Mouse (Mus musculus) MEL (cell line): ENCODE measurements around the gene Cxcl15. TPM values are rescaled to one million over a fixed set of nuclear protein-coding genes. Genes with fewer than 3 reads are reported as not detected.
A peak's percentile ranks its signal among the peaks of the same experiment; 100 is the strongest.

ENCODE experiments used
- DNase-seq: peaks from one replicate; pipeline ENCODE4 v3.0.0; 2011; ENCODE audit warnings: low read depth, low spot score
- H3K27ac ChIP-seq: 2 replicates; pipeline ENCODE4 v1.5.1; 2012; ENCODE audit warnings: low read depth, mild to moderate bottlenecking, control low read depth, low read length, moderate library complexity; ENCODE audit not compliant: control insufficient read depth
- H3K27me3 ChIP-seq, 2 experiments: fragments of 150-350 bp in 1 of 2; sonication (generic) in 1 of 2; 2 replicates each; pipeline ENCODE4 v1.6.1; 2012; ENCODE audit warnings: low read length in 2 of 2, mild to moderate bottlenecking in 2 of 2, improper control_type of control experiment in 1 of 2, moderate library complexity in 1 of 2; ENCODE audit not compliant: insufficient read depth in 2 of 2, control insufficient read depth in 1 of 2
- H3K36me3 ChIP-seq, 2 experiments: 2 replicates each; pipeline ENCODE4 v1.6.1; 2012 to 2014; ENCODE audit warnings: low read length in 2 of 2, improper control_type of control experiment in 1 of 2, inconsistent platforms in 1 of 2, mild to moderate bottlenecking in 1 of 2; ENCODE audit not compliant: insufficient read depth in 2 of 2, control insufficient read depth in 1 of 2
- H3K4me1 ChIP-seq, 2 experiments: fragments of 150-350 bp in 1 of 2; sonication (generic) in 1 of 2; 2 replicates each; pipeline ENCODE4 v1.6.1; 2012; ENCODE audit warnings: low read length in 2 of 2, improper control_type of control experiment in 1 of 2, mild to moderate bottlenecking in 1 of 2; ENCODE audit not compliant: insufficient read depth in 2 of 2, control insufficient read depth in 1 of 2
- H3K4me3 ChIP-seq, 2 experiments: fragments of 150-350 bp in 1 of 2; sonication (generic) in 1 of 2; 2 replicates each; pipeline ENCODE4 v1.5.1; 2012; ENCODE audit warnings: low read depth in 2 of 2, low read length in 2 of 2, mild to moderate bottlenecking in 2 of 2, moderate library complexity in 2 of 2, control low read depth in 1 of 2, improper control_type of control experiment in 1 of 2; ENCODE audit not compliant: control insufficient read depth in 1 of 2, insufficient read depth in 1 of 2
- H3K79me2 ChIP-seq: 2 replicates; pipeline ENCODE4 v1.6.1; 2012; ENCODE audit warnings: mild to moderate bottlenecking, low read length, moderate library complexity; ENCODE audit not compliant: control insufficient read depth, poor library complexity, insufficient read depth
- H3K9ac ChIP-seq: 2 replicates; pipeline ENCODE4 v1.6.1; 2012; ENCODE audit warnings: low read depth, mild to moderate bottlenecking, control low read depth, low read length, moderate library complexity; ENCODE audit not compliant: control insufficient read depth, poor library complexity, severe bottlenecking
- H3K9me3 ChIP-seq: fragments of 150-350 bp; sonication (generic); replicated peaks from 2 replicates; pipeline ENCODE4 v1.6.1; 2012; ENCODE audit warnings: mild to moderate bottlenecking, low read length, improper control_type of control experiment, moderate library complexity; ENCODE audit not compliant: insufficient read depth
- E2F4 ChIP-seq: IDR thresholded peaks from 2 replicates; pipeline ENCODE4 v1.6.1; 2011; ENCODE audit warnings: low read depth, low read length, improper control_type of control experiment, borderline replicate concordance
- ELF1 ChIP-seq: IDR thresholded peaks from 2 replicates; pipeline ENCODE4 v1.6.1; 2014; ENCODE audit warnings: low read depth, mild to moderate bottlenecking, inconsistent platforms, low read length, improper control_type of control experiment, moderate library complexity
- EP300 ChIP-seq, 2 experiments: IDR thresholded peaks; 2 replicates each; pipeline ENCODE4 v1.6.1; 2011; ENCODE audit warnings: improper control_type of control experiment in 2 of 2, low read length in 2 of 2, low read depth in 1 of 2, mild to moderate bottlenecking in 1 of 2
- ETS1 ChIP-seq: IDR thresholded peaks from 2 replicates; pipeline ENCODE4 v1.6.1; 2012; ENCODE audit warnings: low read depth, mild to moderate bottlenecking, inconsistent platforms, low read length, improper control_type of control experiment, moderate library complexity
- GATA1 ChIP-seq: IDR thresholded peaks from 2 replicates; pipeline ENCODE4 v1.6.1; 2011; ENCODE audit warnings: low read depth, low read length, improper control_type of control experiment
- HCFC1 ChIP-seq: IDR thresholded peaks from 2 replicates; pipeline ENCODE4 v1.6.1; 2012; ENCODE audit warnings: low read depth, mild to moderate bottlenecking, inconsistent platforms, low read length, improper control_type of control experiment, moderate library complexity
- MAFK ChIP-seq: IDR thresholded peaks from 2 replicates; pipeline ENCODE4 v1.6.1; 2011; ENCODE audit warnings: low read depth, mild to moderate bottlenecking, low read length, improper control_type of control experiment, borderline replicate concordance
- MAX ChIP-seq: IDR thresholded peaks from 2 replicates; pipeline ENCODE4 v1.6.1; 2011; ENCODE audit warnings: low read length, improper control_type of control experiment
- MEF2A ChIP-seq: IDR thresholded peaks from 2 replicates; pipeline ENCODE4 v1.6.1; 2014; ENCODE audit warnings: low read depth, mild to moderate bottlenecking, inconsistent platforms, low read length, improper control_type of control experiment; ENCODE audit not compliant: poor library complexity, insufficient replicate concordance, severe bottlenecking; ENCODE audit errors: extremely low read depth
- MXI1 ChIP-seq: IDR thresholded peaks from 2 replicates; pipeline ENCODE4 v1.6.1; 2011; ENCODE audit warnings: mild to moderate bottlenecking, low read depth, low read length, improper control_type of control experiment
- MYB ChIP-seq: IDR thresholded peaks from 2 replicates; pipeline ENCODE4 v1.6.1; 2011; ENCODE audit warnings: mild to moderate bottlenecking, low read depth, low read length, improper control_type of control experiment
- MYC ChIP-seq: IDR thresholded peaks from 2 replicates; pipeline ENCODE4 v1.6.1; 2011; ENCODE audit warnings: low read depth, mild to moderate bottlenecking, low read length, improper control_type of control experiment, moderate library complexity
- RCOR1 ChIP-seq: IDR thresholded peaks from 2 replicates; pipeline ENCODE4 v1.6.1; 2012; ENCODE audit warnings: low read depth, mild to moderate bottlenecking, inconsistent platforms, low read length, improper control_type of control experiment
- TAL1 ChIP-seq: IDR thresholded peaks from 2 replicates; pipeline ENCODE4 v1.6.1; 2012; ENCODE audit warnings: mild to moderate bottlenecking, inconsistent platforms, low read length, moderate library complexity, mixed read lengths
- TCF12 ChIP-seq: IDR thresholded peaks from 2 replicates; pipeline ENCODE4 v1.6.1; 2014; ENCODE audit warnings: low read depth, mild to moderate bottlenecking, inconsistent platforms, low read length, improper control_type of control experiment, moderate library complexity
- UBTF ChIP-seq: IDR thresholded peaks from 2 replicates; pipeline ENCODE4 v1.6.1; 2012; ENCODE audit warnings: low read depth, mild to moderate bottlenecking, inconsistent platforms, low read length, improper control_type of control experiment, moderate library complexity, borderline replicate concordance; ENCODE audit not compliant: insufficient read depth
- ZNF384 ChIP-seq: IDR thresholded peaks from 2 replicates; pipeline ENCODE4 v1.6.1; 2012; ENCODE audit warnings: low read depth, mild to moderate bottlenecking, inconsistent platforms, low read length, improper control_type of control experiment
- polyA plus RNA-seq, 2 experiments: library from polyadenylated mRNA; stranded (reverse) in 1 of 2; unstranded in 1 of 2; fragments of >175 nt in 1 of 2; fragments of >200 nt in 1 of 2; gene quantifications; 2 replicates each; pipeline versions ENCODE4 v1.2.1 to v1.2.4; 2012; ENCODE audit warnings: low replicate concordance in 2 of 2, low read depth in 1 of 2; ENCODE audit not compliant: insufficient read length in 2 of 2, insufficient read depth in 1 of 2, missing spikeins in 1 of 2
- total RNA-seq: library from RNA; depleted of rRNA; stranded (reverse); fragments of 300-350 nt; gene quantifications from 2 replicates; pipeline ENCODE4 v1.2.3, GENCODE M21; 2012

The Cxcl15 gene
- total and polyA plus RNA-seq, 3 experiments: not detected

DNA sequence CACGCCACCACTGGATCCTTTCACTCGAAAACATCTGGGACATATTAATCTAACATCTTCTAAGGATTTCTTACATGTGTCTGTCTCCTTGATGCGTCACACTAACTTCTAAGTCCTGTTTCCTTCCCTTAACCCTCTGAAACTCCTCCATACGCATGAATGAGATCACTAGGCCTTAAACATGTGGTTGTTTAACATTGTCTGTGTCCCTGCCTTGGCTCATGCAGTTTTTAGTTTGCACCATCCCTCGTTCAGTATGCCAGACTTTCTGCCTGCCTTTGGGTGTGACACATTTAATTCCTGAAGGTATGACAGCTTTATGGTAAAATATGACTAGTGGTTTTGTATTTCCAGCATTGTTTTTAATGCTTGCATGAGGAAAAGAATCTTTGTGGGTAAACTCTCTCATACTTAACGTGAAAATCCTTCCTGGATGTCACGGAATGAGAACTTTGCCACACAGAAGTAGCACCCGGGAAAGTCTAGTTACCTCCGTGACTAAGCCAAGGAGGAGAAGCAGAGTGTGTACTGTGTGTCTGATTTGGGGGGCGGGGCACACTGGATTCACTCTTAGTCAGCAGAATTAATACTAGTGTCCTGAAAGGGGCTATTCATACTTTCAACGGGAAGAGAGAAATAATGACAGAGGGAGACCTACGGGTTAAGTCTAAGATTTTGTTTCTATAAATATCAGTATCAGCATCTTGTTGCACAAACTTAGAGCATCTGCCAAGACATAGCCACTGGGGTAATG, 30.2 kb upstream of the Cxcl15 start:
- no peak for DNase-seq
- H3K4me1 ChIP-seq: peaks cover 2 to 10% of the 10 kb centered on the region in 2 experiments
- no peak overlapping the region for H3K27ac ChIP-seq

DNA sequence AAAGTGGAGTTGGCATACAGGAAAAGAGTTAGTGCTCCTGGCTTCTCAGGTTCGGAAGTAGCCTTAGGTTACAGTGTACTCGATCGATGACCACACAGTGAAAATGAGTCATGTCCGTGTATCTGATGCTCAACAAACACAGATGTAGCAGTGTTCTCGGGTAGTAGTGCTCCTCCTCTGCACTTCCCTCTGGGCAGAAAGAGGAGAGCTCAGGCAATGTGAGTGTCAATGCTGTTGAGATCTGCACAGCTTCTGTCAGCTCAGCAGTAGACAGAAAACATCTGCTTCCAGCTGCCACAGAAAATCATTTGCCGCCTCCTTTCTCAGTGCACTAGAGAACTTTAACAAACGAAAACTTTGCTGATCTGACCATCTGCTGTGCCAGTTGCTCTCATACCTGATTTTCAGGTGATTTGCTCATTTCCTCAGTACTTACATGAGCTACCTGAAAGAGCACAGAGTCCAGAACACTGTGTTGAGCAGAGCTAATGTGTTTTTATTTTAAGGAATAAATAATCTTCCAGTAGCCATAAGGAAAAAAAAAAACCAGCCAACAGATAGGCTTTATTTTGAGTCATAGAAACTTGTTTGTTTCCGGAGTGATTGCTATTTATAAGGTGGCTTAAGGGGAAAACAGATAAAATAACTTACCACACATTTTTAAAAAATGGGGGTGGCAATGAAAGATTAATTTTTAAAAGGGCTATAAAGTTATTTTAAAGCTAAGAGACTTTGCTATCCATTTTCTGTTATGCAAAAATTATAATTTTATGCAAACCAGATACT, 28.3 kb upstream of the Cxcl15 start:
- peak; percentile 61 for DNase-seq
- Histone ChIP-seq H3K4me3 (peak overlapping the region; percentile 10 to 38), H3K9me3 (no peaks in the 10 kb centered on the region), H3K27me3 (no peaks in the 10 kb centered on the region), H3K27ac (peak overlapping the region; percentile 60), H3K9ac (peak overlapping the region; percentile 0), H3K4me1 (peaks cover 2 to 10% of the 10 kb centered on the region in 2 experiments; a peak in 3 of 4 replicates), H3K79me2 (no peaks in the 10 kb centered on the region), H3K36me3 (peaks cover 0 to 10% of the 10 kb centered on the region in 2 experiments; a peak in 2 of 4 replicates)
- TF ChIP-seq MAX (no peak), MYC (no peak), ELF1 (no peak), ZNF384 (peak; percentile 82), RCOR1 (0 out of 2 replicates have a peak, but pooled peaks have one; percentile 12), GATA1 (peak; percentile 79), ETS1 (peak; percentile 86), UBTF (no peak), MEF2A (peak; percentile 91; the same call in 1 of the 2 replicates), EP300 (IDR thresholded peaks at IDR 0.05; ENCODE audit: low read depth in 1 of 2, low read length in 2 of 2) (peak; percentile 85 to 87), HCFC1 (0 out of 2 replicates have a peak, but pooled peaks have one; percentile 47), TCF12 (peak; percentile 86), TAL1 (no peak)

More for the DNA sequence above, 30.2 kb upstream of the Cxcl15 start:
- Histone ChIP-seq H3K36me3 (peaks cover 0 to 10% of the 10 kb centered on the region in 2 experiments; a peak in 2 of 4 replicates), H3K27me3 (no peaks in the 10 kb centered on the region), H3K4me3 (no peak overlapping the region), H3K79me2 (no peaks in the 10 kb centered on the region), H3K9ac (no peak overlapping the region), H3K9me3 (no peaks in the 10 kb centered on the region)
- TF ChIP-seq MXI1: no peak
- no peak for TF ChIP-seq MYC
- no peak for TF ChIP-seq ELF1
- TF ChIP-seq TAL1: no peak
- no peak for TF ChIP-seq E2F4
- TF ChIP-seq MYB: no peak
- no peak for TF ChIP-seq MAFK
- TF ChIP-seq GATA1: no peak
- TF ChIP-seq, all 39 proteins: peak for 0
